Mouse (Mus musculus) brain, embryonic 18.5 days (tissue): ENCODE measurements around the gene Dcaf12l1.
A peak's percentile ranks its signal among the peaks of the same experiment; 100 is the strongest.
"Not testable (repeated sequence)": the region's sequence is repeated elsewhere in the genome, so short reads cannot be mapped to it uniquely, and the experiment has no call there.

Source experiments
- DNase-seq: peaks from one replicate; pipeline ENCODE4 v3.0.0-alpha.2; 2012; ENCODE audit warnings: low read depth, low spot score

Gene Dcaf12l1

DNA sequence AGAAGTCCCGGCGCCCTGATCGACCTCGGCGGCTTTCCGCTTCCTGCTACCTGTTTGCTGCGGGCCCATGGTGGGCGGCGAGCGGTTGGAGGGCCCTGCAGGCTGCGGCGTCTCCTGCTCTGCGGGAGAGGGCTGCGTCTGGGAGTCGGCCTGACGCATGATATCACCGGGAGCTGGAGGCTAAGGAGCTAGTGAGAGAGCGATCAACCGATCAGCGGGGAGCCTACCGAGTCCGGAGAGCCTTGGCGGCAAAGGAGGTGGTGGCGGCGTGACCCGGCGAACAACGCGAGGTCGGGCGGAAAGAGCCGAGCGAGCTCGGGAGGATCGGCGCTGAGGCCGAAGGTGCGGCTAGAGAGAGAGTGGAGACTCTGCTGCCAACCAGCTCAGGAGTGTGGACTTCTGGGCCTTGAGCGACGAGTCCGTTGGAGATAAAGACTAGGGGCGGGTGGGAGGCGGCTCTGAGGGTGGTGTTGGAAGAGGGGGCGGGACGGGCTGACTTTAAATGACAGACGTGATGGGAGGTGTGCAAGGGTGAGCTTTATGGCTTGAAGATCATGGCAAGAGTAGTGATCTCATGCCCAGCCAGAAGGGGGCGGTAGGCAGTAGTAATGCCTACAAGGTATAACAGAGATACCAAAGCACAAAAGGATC, at the start of gene Dcaf12l1:
Gene Dcaf12l1, minus strand, starts transcription at position 437 of the 651 bp plus-strand sequence.
- DNase-seq = peak; percentile 6

- DNase-seq = not testable (repeated sequence)
Measured at GRCm38 (mm10) chrX:44809356-44809755, 19.4 kb upstream of the Dcaf12l1 start.

GRCm38 (mm10) chrX:44789036-44789760, 799 bp downstream of the Dcaf12l1 start:
- DNase-seq = no peak
